In genomic region chr8:95157145-95157544, GRCm38 (mm10) we compare ENCODE assay signal across 28 mouse cellular contexts. TPM values are rescaled to one million over a fixed set of nuclear protein-coding genes. Genes with fewer than 3 reads are reported as not detected.
A peak's percentile ranks its signal among the peaks of the same experiment; 100 is the strongest.
DNase-seq lines count a peak whose midpoint lies in the region; ATAC-seq lines count a peak whose summit lies in the region.
"Had no signal": no experiment of that assay in that cellular context is flagged by ENCODE, and none has a peak within 500 bp of the region (broad histone marks: within the 10 kb centered on the region; RNA-seq: fewer than 3 reads in every experiment).

No protein-coding gene starts in this region.

- no peaks in the 10 kb centered on the region for H3K9me3 ChIP-seq in midbrain, embryonic 13.5 days
- H3K9me3 ChIP-seq in midbrain, embryonic 11.5 days (ENCODE audit: control insufficient read depth, low read length), result no peaks in the 10 kb centered on the region
- H3K9me3 ChIP-seq in forebrain, embryonic 15.5 days, result no peaks in the 10 kb centered on the region
- H3K9me3 ChIP-seq: embryonic facial prominence, embryonic 10.5 days; embryonic facial prominence, embryonic 13.5 days; heart, embryonic 10.5 days; heart, embryonic 13.5 days; hindbrain, embryonic 13.5 days; intestine, embryonic 15.5 days had no signal

- no peak for DNase-seq in frontal cortex, adult 2 months (ENCODE audit: extremely low spot score in 1 of 2, low spot score in 1 of 2)
- no peak for DNase-seq in midbrain, embryonic 11.5 days (ENCODE audit: low spot score, missing footprints)
- DNase-seq in urinary bladder, adult 2 months (ENCODE audit: low spot score), result no peak
- no peak for DNase-seq in heart, postnatal 25 days (ENCODE audit: low spot score)
- DNase-seq: adrenal gland, adult 2 months; adrenal gland, postnatal 14 days; cerebellum, adult 11-12 months; cerebellum, adult 8-10 months; cerebellum, postnatal 10 days; cerebellum, postnatal 36 days; embryo, embryonic 11 days; gastrocnemius, postnatal 10 days; gastrocnemius, postnatal 36 days; heart, adult 2 months; heart, postnatal 14 days; kidney, adult 11 months had no signal

- peaks cover 4% of the 10 kb centered on the region for H3K4me1 ChIP-seq in midbrain, embryonic 13.5 days (replicated peaks)
- H3K4me1 ChIP-seq in midbrain, embryonic 11.5 days (ENCODE audit: control insufficient read depth, insufficient read depth, low read length), result no peaks in the 10 kb centered on the region
- 0 out of 2 replicates have a peak, but pooled peaks cover 5% of the 10 kb centered on the region for H3K4me1 ChIP-seq in forebrain, embryonic 15.5 days
- H3K4me1 ChIP-seq: embryonic facial prominence, embryonic 13.5 days; hindbrain, embryonic 13.5 days; intestine, embryonic 15.5 days had no signal

- H3K36me3 ChIP-seq in midbrain, embryonic 13.5 days, result no peaks in the 10 kb centered on the region
- H3K36me3 ChIP-seq in midbrain, embryonic 11.5 days (ENCODE audit: control insufficient read depth, insufficient read depth, low read length), result no peaks in the 10 kb centered on the region
- no peaks in the 10 kb centered on the region for H3K36me3 ChIP-seq in forebrain, embryonic 15.5 days
- H3K36me3 ChIP-seq: embryonic facial prominence, embryonic 10.5 days; embryonic facial prominence, embryonic 13.5 days; heart, embryonic 10.5 days; heart, embryonic 13.5 days; hindbrain, embryonic 13.5 days; intestine, embryonic 15.5 days had no signal

- H3K9ac ChIP-seq in midbrain, embryonic 13.5 days (replicated peaks), result no peak overlapping the region
- no peak overlapping the region for H3K9ac ChIP-seq in midbrain, embryonic 11.5 days (ENCODE audit: low read length)
- no peak overlapping the region for H3K9ac ChIP-seq in forebrain, embryonic 15.5 days (replicated peaks)
- H3K9ac ChIP-seq: embryonic facial prominence, embryonic 13.5 days; heart, embryonic 13.5 days; hindbrain, embryonic 13.5 days; intestine, embryonic 15.5 days had no signal

- H3K4me3 ChIP-seq in midbrain, embryonic 13.5 days (replicated peaks), result no peak overlapping the region
- no peak overlapping the region for H3K4me3 ChIP-seq in midbrain, embryonic 11.5 days (ENCODE audit: low read depth, low read length)
- no peak overlapping the region for H3K4me3 ChIP-seq in forebrain, embryonic 15.5 days
- H3K4me3 ChIP-seq: embryonic facial prominence, embryonic 10.5 days; embryonic facial prominence, embryonic 13.5 days; erythroblast, embryonic 14.5 days; heart, adult 2 months; heart, embryonic 10.5 days; heart, embryonic 13.5 days; hindbrain, embryonic 13.5 days; intestine, embryonic 15.5 days had no signal

- WGBS in midbrain, embryonic 13.5 days, result 63% methylated on average over 3 of the region's 3 CpGs
- 72% methylated on average over 3 of the region's 3 CpGs for WGBS in midbrain, embryonic 11.5 days
- 35% methylated on average over 3 of the region's 3 CpGs for WGBS in forebrain, embryonic 15.5 days

- intact Hi-C loops in heart, postnatal 25 days (cut with DNase I), result no loop called here

- no peak overlapping the region for H3K4me2 ChIP-seq in midbrain, embryonic 13.5 days (replicated peaks)
- H3K4me2 ChIP-seq in midbrain, embryonic 11.5 days, result no peak overlapping the region
- H3K4me2 ChIP-seq in forebrain, embryonic 15.5 days (replicated peaks), result no peak overlapping the region
- H3K4me2 ChIP-seq: embryonic facial prominence, embryonic 13.5 days; heart, embryonic 13.5 days; hindbrain, embryonic 13.5 days; intestine, embryonic 15.5 days had no signal

- H3K27me3 ChIP-seq in midbrain, embryonic 13.5 days, result no peaks in the 10 kb centered on the region
- H3K27me3 ChIP-seq in midbrain, embryonic 11.5 days (ENCODE audit: control insufficient read depth, insufficient read depth, low read length), result no peaks in the 10 kb centered on the region
- H3K27me3 ChIP-seq in forebrain, embryonic 15.5 days, result no peaks in the 10 kb centered on the region
- H3K27me3 ChIP-seq: embryonic facial prominence, embryonic 13.5 days; heart, embryonic 13.5 days; hindbrain, embryonic 13.5 days; intestine, embryonic 15.5 days had no signal

- ATAC-seq in frontal cortex, adult (ENCODE audit: low TSS enrichment), result 0 out of 2 replicates have a peak, but pooled peaks have one; percentile 38
- 0 out of 2 replicates have a peak, but pooled peaks have one; percentile 30 for ATAC-seq in midbrain, embryonic 13.5 days
- no peak for ATAC-seq in midbrain, embryonic 11.5 days (ENCODE audit: low FRiP score)
- ATAC-seq in forebrain, embryonic 15.5 days (replicated peaks), result peak; percentile 41; the same call in 1 of the 2 replicates
- ATAC-seq: CD4-positive, CD25-positive, alpha-beta regulatory T cell, adult 4 months; hindbrain, embryonic 16.5 days; intestine, embryonic 15.5 days had no signal

- H3K27ac ChIP-seq in midbrain, embryonic 13.5 days, result no peak overlapping the region
- H3K27ac ChIP-seq in midbrain, embryonic 11.5 days (ENCODE audit: low read depth, low read length), result no peak overlapping the region
- no peak overlapping the region for H3K27ac ChIP-seq in forebrain, embryonic 15.5 days (replicated peaks)
- H3K27ac ChIP-seq: embryonic facial prominence, embryonic 10.5 days; embryonic facial prominence, embryonic 13.5 days; heart, adult 2 months; heart, embryonic 10.5 days; heart, embryonic 13.5 days; hindbrain, embryonic 13.5 days; intestine, embryonic 15.5 days had no signal

RNA-seq across cellular contexts. Expression of gene Kifc3, which starts 45.5 kb away (rescaled TPM):
- polyA plus RNA-seq in frontal cortex, adult 2 months (2012; rRNA removed), result 60.9 and 65.7 TPM in 2 replicates
- polyA plus RNA-seq in midbrain, embryonic 13.5 days (2015; fragmentation: Nextera tagmentation; extraction: Ambion mirVana), result 12.6 and 14.3 TPM in 2 replicates
- 2.3 and 3.6 TPM in 2 replicates for polyA plus RNA-seq in midbrain, embryonic 11.5 days (2014; fragmentation: Nextera tagmentation; extraction: Ambion mirVana)
- polyA plus RNA-seq in forebrain, embryonic 15.5 days (2015; fragmentation: Nextera tagmentation; extraction: Ambion mirVana), result 16.0 and 20.7 TPM in 2 replicates
- 39.1 and 45.2 TPM in 2 replicates for polyA plus RNA-seq in urinary bladder, adult 2 months (2012; rRNA removed)
- 10 to 100 TPM; 67.1 to 72.4 TPM for total RNA-seq in heart, postnatal 25 days (2021)
- polyA plus RNA-seq: CD4-positive, CD25-positive, alpha-beta regulatory T cell, adult 4 months had no signal
